Mouse (Mus musculus): ENCODE data around the gene Hist1h2bj. TPM values are rescaled to one million over a fixed set of nuclear protein-coding genes. Genes with fewer than 3 reads are reported as not detected.
A peak's percentile ranks its signal among the peaks of the same experiment; 100 is the strongest.

The Hist1h2bj gene
- polyA plus RNA-seq, 1 experiment from 2014 or later: 13.2 TPM

GRCm38 (mm10) chr13:22021581-22021980 lies 21.4 kb upstream of the Hist1h2bj start:
- Histone ChIP-seq H3K9ac (ENCODE audit: low read depth, low read length) (peak overlapping the region; percentile 45), H3K27ac (ENCODE audit: low read depth, low read length) (peak overlapping the region; percentile 43), H3K27me3 (replicated peaks; ENCODE audit: control insufficient read depth, insufficient read depth, low read length) (no peaks in the 10 kb centered on the region), H3K4me1 (replicated peaks; ENCODE audit: control insufficient read depth, insufficient read depth, low read length) (0 out of 2 replicates have a peak, but pooled peaks cover 4% of the 10 kb centered on the region), H3K36me3 (ENCODE audit: control insufficient read depth, insufficient read depth, low read length) (no peaks in the 10 kb centered on the region), H3K4me2 (peak overlapping the region; percentile 78), H3K4me3 (ENCODE audit: low read depth, low read length) (peak overlapping the region; percentile 59), H3K9me3 (ENCODE audit: control insufficient read depth, low read length) (no peaks in the 10 kb centered on the region)
- peak; percentile 48; the same call in 1 of the 2 replicates for ATAC-seq (replicated peaks; ENCODE audit: low FRiP score)
- no peak for DNase-seq (ENCODE audit: low spot score)
- WGBS: under 1% methylated on average over 11 of the region's 11 CpGs

- WGBS: under 1% methylated on average over 9 of the region's 9 CpGs
- Histone ChIP-seq H3K4me2 (peak overlapping the region; percentile 78), H3K27me3 (replicated peaks; ENCODE audit: control insufficient read depth, insufficient read depth, low read length) (no peaks in the 10 kb centered on the region), H3K9ac (ENCODE audit: low read depth, low read length) (peak overlapping the region; percentile 45), H3K9me3 (ENCODE audit: control insufficient read depth, low read length) (no peaks in the 10 kb centered on the region), H3K36me3 (ENCODE audit: control insufficient read depth, insufficient read depth, low read length) (no peaks in the 10 kb centered on the region), H3K27ac (ENCODE audit: low read depth, low read length) (peak overlapping the region; percentile 43; the same call in 1 of the 2 replicates), H3K4me1 (replicated peaks; ENCODE audit: control insufficient read depth, insufficient read depth, low read length) (0 out of 2 replicates have a peak, but pooled peaks cover 4% of the 10 kb centered on the region), H3K4me3 (ENCODE audit: low read depth, low read length) (peak overlapping the region; percentile 59)
- ATAC-seq (replicated peaks; ENCODE audit: low FRiP score) (peak; percentile 73), DNase-seq (ENCODE audit: low spot score) (peak; percentile 81)
Measured at GRCm38 (mm10) chr13:22022241-22022640, 20.8 kb upstream of the Hist1h2bj start.

GRCm38 (mm10) chr13:22026058-22027031 lies 16.7 kb upstream of the Hist1h2bj start:
- H3K4me3 ChIP-seq (ENCODE audit: low read depth, low read length): peak overlapping the region; percentile 64
- H3K27ac ChIP-seq (ENCODE audit: low read depth, low read length): no peak overlapping the region
- DNase-seq (ENCODE audit: low spot score): peak; percentile 93
- H3K9ac ChIP-seq (ENCODE audit: low read depth, low read length): peak overlapping the region; percentile 69
- H3K4me2 ChIP-seq: peak overlapping the region; percentile 73
- H3K4me1 ChIP-seq (replicated peaks; ENCODE audit: control insufficient read depth, insufficient read depth, low read length): peaks cover 10% of the 10 kb centered on the region; the same call in 1 of the 2 replicates
- no peaks in the 10 kb centered on the region for H3K9me3 ChIP-seq (ENCODE audit: control insufficient read depth, low read length)
- ATAC-seq (replicated peaks; ENCODE audit: low FRiP score): 0 out of 2 replicates have a peak, but pooled peaks have one; percentile 30
- H3K27me3 ChIP-seq (replicated peaks; ENCODE audit: control insufficient read depth, insufficient read depth, low read length): no peaks in the 10 kb centered on the region
- H3K36me3 ChIP-seq (ENCODE audit: control insufficient read depth, insufficient read depth, low read length): no peaks in the 10 kb centered on the region
- WGBS: 2% methylated on average over 35 of the region's 35 CpGs

GRCm38 (mm10) chr13:22028673-22029460 lies 14.1 kb upstream of the Hist1h2bj start:
- Histone ChIP-seq H3K4me1 (replicated peaks; ENCODE audit: control insufficient read depth, insufficient read depth, low read length) (peaks cover 9% of the 10 kb centered on the region), H3K27me3 (replicated peaks; ENCODE audit: control insufficient read depth, insufficient read depth, low read length) (no peaks in the 10 kb centered on the region), H3K4me3 (ENCODE audit: low read depth, low read length) (peak overlapping the region; percentile 67), H3K9ac (ENCODE audit: low read depth, low read length) (peak overlapping the region; percentile 83), H3K36me3 (ENCODE audit: control insufficient read depth, insufficient read depth, low read length) (no peaks in the 10 kb centered on the region), H3K27ac (ENCODE audit: low read depth, low read length) (peak overlapping the region; percentile 79), H3K4me2 (peak overlapping the region; percentile 73), H3K9me3 (ENCODE audit: control insufficient read depth, low read length) (no peaks in the 10 kb centered on the region)
- WGBS: 1% methylated on average over 40 of the region's 40 CpGs
- DNase-seq (ENCODE audit: low spot score) (peak; percentile 92), ATAC-seq (replicated peaks; ENCODE audit: low FRiP score) (peak; percentile 79)

GRCm38 (mm10) chr13:22029928-22030327 lies 13.1 kb upstream of the Hist1h2bj start:
- Histone ChIP-seq H3K27me3 (replicated peaks; ENCODE audit: control insufficient read depth, insufficient read depth, low read length) (no peaks in the 10 kb centered on the region), H3K4me3 (ENCODE audit: low read depth, low read length) (peak overlapping the region; percentile 67), H3K4me1 (replicated peaks; ENCODE audit: control insufficient read depth, insufficient read depth, low read length) (peaks cover 12% of the 10 kb centered on the region), H3K9ac (ENCODE audit: low read depth, low read length) (peak overlapping the region; percentile 57; the same call in 1 of the 2 replicates), H3K36me3 (ENCODE audit: control insufficient read depth, insufficient read depth, low read length) (no peaks in the 10 kb centered on the region), H3K4me2 (peak overlapping the region; percentile 73), H3K9me3 (ENCODE audit: control insufficient read depth, low read length) (no peaks in the 10 kb centered on the region), H3K27ac (ENCODE audit: low read depth, low read length) (no peak overlapping the region)
- ATAC-seq (replicated peaks; ENCODE audit: low FRiP score): peak; percentile 7; the same call in 1 of the 2 replicates
- 21% methylated on average over 8 of the region's 8 CpGs for WGBS
- peak; percentile 62 for DNase-seq (ENCODE audit: low spot score)

GRCm38 (mm10) chr13:22030493-22030892 lies 12.5 kb upstream of the Hist1h2bj start:
- Histone ChIP-seq H3K9me3 (ENCODE audit: control insufficient read depth, low read length) (no peaks in the 10 kb centered on the region), H3K27ac (ENCODE audit: low read depth, low read length) (no peak overlapping the region), H3K27me3 (replicated peaks; ENCODE audit: control insufficient read depth, insufficient read depth, low read length) (no peaks in the 10 kb centered on the region), H3K4me1 (replicated peaks; ENCODE audit: control insufficient read depth, insufficient read depth, low read length) (peaks cover 12% of the 10 kb centered on the region), H3K4me2 (no peak overlapping the region), H3K4me3 (ENCODE audit: low read depth, low read length) (no peak overlapping the region), H3K36me3 (ENCODE audit: control insufficient read depth, insufficient read depth, low read length) (no peaks in the 10 kb centered on the region), H3K9ac (ENCODE audit: low read depth, low read length) (no peak overlapping the region)
- DNase-seq (ENCODE audit: low spot score) (no peak), ATAC-seq (replicated peaks; ENCODE audit: low FRiP score) (no peak)
- WGBS: 14% methylated on average over 4 of the region's 4 CpGs

GRCm38 (mm10) chr13:22033741-22034442 lies 9.1 kb upstream of the Hist1h2bj start:
- DNase-seq (ENCODE audit: low spot score): no peak
- Histone ChIP-seq H3K9ac (ENCODE audit: low read depth, low read length) (peak overlapping the region; percentile 89), H3K4me1 (replicated peaks; ENCODE audit: control insufficient read depth, insufficient read depth, low read length) (peaks cover 26% of the 10 kb centered on the region), H3K4me3 (ENCODE audit: low read depth, low read length) (peak overlapping the region; percentile 45), H3K36me3 (ENCODE audit: control insufficient read depth, insufficient read depth, low read length) (no peaks in the 10 kb centered on the region), H3K27me3 (replicated peaks; ENCODE audit: control insufficient read depth, insufficient read depth, low read length) (no peaks in the 10 kb centered on the region), H3K27ac (ENCODE audit: low read depth, low read length) (peak overlapping the region; percentile 94), H3K9me3 (ENCODE audit: control insufficient read depth, low read length) (no peaks in the 10 kb centered on the region), H3K4me2 (peak overlapping the region; percentile 80)
- 47% methylated on average over 5 of the region's 5 CpGs for WGBS
- ATAC-seq (replicated peaks; ENCODE audit: low FRiP score): no peak
